Mouse (Mus musculus) CH12.LX (cell line): ENCODE measurements at regions not wholly inside any gene's neighbourhood (a gene's known extent, or its start where the extent isn't known, plus 50 kb on each side); places are given as distances from the start of the nearest gene placed in this dataset.

ENCODE experiments used
- CTCF ChIP-seq, 2 experiments: IDR thresholded peaks in 1 of 2; conservative IDR thresholded peaks in 1 of 2; 2 replicates each; pipeline ENCODE4 v1.5.1; 2011 to 2012; ENCODE audit warnings: low read depth in 2 of 2, low read length in 2 of 2, improper control_type of control experiment in 1 of 2, inconsistent platforms in 1 of 2, mild to moderate bottlenecking in 1 of 2, moderate library complexity in 1 of 2
- POLR2A ChIP-seq: IDR thresholded peaks from 2 replicates; pipeline ENCODE4 v1.6.1; 2011; ENCODE audit warnings: low read depth, mild to moderate bottlenecking, improper control_type of control experiment, low read length
- RAD21 ChIP-seq: IDR thresholded peaks from 2 replicates; pipeline ENCODE4 v1.6.1; 2011; ENCODE audit warnings: low read depth, mild to moderate bottlenecking, low read length, improper control_type of control experiment, moderate library complexity
- SIN3A ChIP-seq: IDR thresholded peaks from 2 replicates; pipeline ENCODE4 v1.6.1; 2012; ENCODE audit warnings: low read length, improper control_type of control experiment, inconsistent platforms
- USF2 ChIP-seq: conservative IDR thresholded peaks from 2 replicates; pipeline ENCODE4 v1.6.1; 2011; ENCODE audit warnings: low read depth, low read length, improper control_type of control experiment
- ZNF384 ChIP-seq: IDR thresholded peaks from 2 replicates; pipeline ENCODE4 v1.6.1; 2012; ENCODE audit warnings: low read depth, low read length, improper control_type of control experiment, inconsistent platforms

DNA sequence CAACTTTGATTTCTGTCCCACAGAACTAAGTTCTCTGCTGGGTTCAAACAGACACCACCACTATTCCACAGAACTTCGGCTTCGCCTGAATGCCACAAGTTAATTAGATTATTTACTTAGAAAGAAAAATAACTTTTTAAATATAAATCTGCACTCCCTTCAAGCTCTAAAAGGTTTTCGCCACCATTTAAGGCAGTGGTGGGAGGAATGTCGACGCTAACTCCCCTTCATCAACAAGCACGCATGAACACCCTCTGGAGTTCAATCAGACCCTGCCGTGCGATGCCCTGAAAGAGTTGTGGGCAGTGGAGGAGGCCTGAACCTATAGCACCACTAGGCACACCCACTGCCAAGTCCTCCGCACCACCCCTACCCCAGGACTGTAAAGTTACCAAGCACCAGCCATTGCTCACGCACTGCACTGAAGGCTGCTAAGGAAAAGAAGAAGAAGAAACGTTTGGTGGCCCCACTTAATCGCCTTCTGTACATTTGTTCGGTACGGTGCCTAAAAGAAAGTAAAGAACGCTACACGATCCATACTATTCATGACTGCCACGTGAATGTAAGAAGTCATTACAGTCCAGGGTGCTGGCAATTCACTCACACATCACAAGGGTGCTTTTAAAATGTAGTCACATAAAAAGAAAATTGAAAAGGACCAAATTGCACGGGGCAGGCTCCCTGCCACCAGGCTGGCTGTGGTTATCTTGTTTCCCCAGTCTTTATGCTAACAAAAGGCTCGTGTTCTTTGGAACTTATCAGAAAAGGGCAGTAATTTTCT is 56.7 kb upstream of the Hmcn1 start:
- TF ChIP-seq CTCF (conservative IDR thresholded peaks at IDR 0.05 in 1 of 2, IDR thresholded peaks at IDR 0.05 in 1 of 2; ENCODE audit: low read depth in 2 of 2, low read length in 2 of 2) (no peak), POLR2A (no peak), RAD21 (no peak), SIN3A (no peak), ZNF384 (no peak), USF2 (no peak)
